Mouse (Mus musculus): ENCODE data around the gene Hist3h2ba. TPM values are rescaled to one million over a fixed set of nuclear protein-coding genes. Genes with fewer than 3 reads are reported as not detected.
A peak's percentile ranks its signal among the peaks of the same experiment; 100 is the strongest.

Gene Hist3h2ba
- polyA plus RNA-seq, 1 experiment from 2014 or later: 154 TPM

GRCm38 (mm10) chr11:58971796-58972195 is 23.1 kb downstream of the Hist3h2ba start:
- Histone ChIP-seq H3K4me3 (no peak overlapping the region), H3K9ac (no peak overlapping the region), H3K9me3 (replicated peaks) (no peaks in the 10 kb centered on the region), H3K27ac (no peak overlapping the region), H3K27me3 (no peaks in the 10 kb centered on the region), H3K36me3 (peaks cover 33% of the 10 kb centered on the region), H3K4me1 (peaks cover 7% of the 10 kb centered on the region; the same call in 1 of the 2 replicates), H3K4me2 (replicated peaks) (no peak overlapping the region)
- no peak for ATAC-seq (ENCODE audit: low FRiP score)
- 94% methylated on average over 3 of the region's 3 CpGs for WGBS

- ATAC-seq (ENCODE audit: low FRiP score): no peak
- Histone ChIP-seq H3K9ac (no peak overlapping the region), H3K9me3 (replicated peaks) (no peaks in the 10 kb centered on the region), H3K4me3 (no peak overlapping the region), H3K36me3 (peaks cover 25% of the 10 kb centered on the region), H3K27me3 (no peaks in the 10 kb centered on the region), H3K4me2 (replicated peaks) (no peak overlapping the region), H3K4me1 (peaks cover 21% of the 10 kb centered on the region), H3K27ac (no peak overlapping the region)
- WGBS: 97% methylated on average over 3 of the region's 3 CpGs
These were observed 25.7 kb downstream of the Hist3h2ba start for GRCm38 (mm10) chr11:58974414-58974813.

GRCm38 (mm10) chr11:58977150-58977549 is 28.4 kb downstream of the Hist3h2ba start:
- Histone ChIP-seq H3K4me2 (replicated peaks) (peak overlapping the region; percentile 97), H3K4me3 (peak overlapping the region; percentile 72), H3K9me3 (replicated peaks) (no peaks in the 10 kb centered on the region), H3K27ac (peak overlapping the region; percentile 77), H3K9ac (peak overlapping the region; percentile 77), H3K36me3 (peaks cover 7% of the 10 kb centered on the region), H3K27me3 (no peaks in the 10 kb centered on the region), H3K4me1 (peaks cover 42% of the 10 kb centered on the region)
- ATAC-seq (ENCODE audit: low FRiP score): no peak
- under 1% methylated on average over 28 of the region's 29 CpGs for WGBS

- Histone ChIP-seq H3K27me3 (no peaks in the 10 kb centered on the region), H3K9me3 (replicated peaks) (no peaks in the 10 kb centered on the region), H3K27ac (peak overlapping the region; percentile 77), H3K9ac (peak overlapping the region; percentile 77), H3K4me3 (peak overlapping the region; percentile 72), H3K4me1 (peaks cover 42% of the 10 kb centered on the region), H3K4me2 (replicated peaks) (peak overlapping the region; percentile 97), H3K36me3 (peaks cover 12% of the 10 kb centered on the region)
- peak; percentile 38 for ATAC-seq (ENCODE audit: low FRiP score)
- WGBS: under 1% methylated on average over 21 of the region's 21 CpGs
These were observed 28.9 kb downstream of the Hist3h2ba start for GRCm38 (mm10) chr11:58977607-58978026.

- H3K9ac ChIP-seq: peak within 1 kb of the TSS; percentile 77
- no peaks in the 10 kb centered on the region for H3K9me3 ChIP-seq (replicated peaks)
- no peaks in the 10 kb centered on the region for H3K27me3 ChIP-seq
- peak within 1 kb of the TSS; percentile 77 for H3K27ac ChIP-seq
- peaks cover 42% of the 10 kb centered on the region for H3K4me1 ChIP-seq
- H3K4me2 ChIP-seq (replicated peaks): peak within 1 kb of the TSS; percentile 97
- H3K4me3 ChIP-seq: peak within 1 kb of the TSS; percentile 72
- under 1% methylated on average over 64 of the region's 64 CpGs for WGBS
- peaks cover 17% of the 10 kb centered on the region for H3K36me3 ChIP-seq
- ATAC-seq (ENCODE audit: low FRiP score): peak; percentile 72
These were observed 29.4 kb downstream of the Hist3h2ba start, which contains the start of gene Trim11 for GRCm38 (mm10) chr11:58978027-58978705. Gene Trim11, plus strand, starts transcription at chr11:58978093.

DNA sequence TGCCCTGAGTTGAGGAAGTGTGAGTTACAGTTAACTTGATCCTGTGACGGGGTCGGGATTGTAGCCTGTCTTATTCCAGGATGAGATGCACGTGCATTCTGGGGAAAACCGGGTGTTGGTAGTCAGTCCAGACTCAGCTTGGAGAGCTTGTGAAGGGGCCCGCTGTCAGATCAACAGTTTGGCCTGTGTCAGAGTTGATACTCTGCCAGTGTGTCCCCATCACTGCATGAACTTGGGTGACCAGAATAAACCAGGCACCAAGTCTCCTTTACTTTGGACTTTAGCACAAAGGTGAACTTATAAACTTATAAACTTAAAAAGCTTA is 29.9 kb downstream of the Hist3h2ba start:
- Histone ChIP-seq H3K9me3 (replicated peaks) (no peaks in the 10 kb centered on the region), H3K27me3 (no peaks in the 10 kb centered on the region), H3K4me2 (replicated peaks) (peak overlapping the region; percentile 97), H3K4me3 (peak overlapping the region; percentile 72), H3K36me3 (peaks cover 19% of the 10 kb centered on the region), H3K27ac (peak overlapping the region; percentile 77; the same call in 1 of the 2 replicates), H3K9ac (peak overlapping the region; percentile 77), H3K4me1 (peaks cover 42% of the 10 kb centered on the region)
- ATAC-seq (ENCODE audit: low FRiP score): no peak
- WGBS: 3% methylated on average over 5 of the region's 5 CpGs

- Histone ChIP-seq H3K9me3 (replicated peaks) (no peaks in the 10 kb centered on the region), H3K27ac (no peak overlapping the region), H3K4me2 (replicated peaks) (peak overlapping the region; percentile 97), H3K4me3 (peak overlapping the region; percentile 72), H3K27me3 (no peaks in the 10 kb centered on the region), H3K36me3 (peaks cover 24% of the 10 kb centered on the region), H3K4me1 (peaks cover 42% of the 10 kb centered on the region), H3K9ac (peak overlapping the region; percentile 77)
- ATAC-seq (ENCODE audit: low FRiP score): no peak
- WGBS: 85% methylated on average over 3 of the region's 3 CpGs
These were observed 30.5 kb downstream of the Hist3h2ba start for GRCm38 (mm10) chr11:58979183-58979582.

- ATAC-seq (ENCODE audit: low FRiP score): no peak
- no peaks in the 10 kb centered on the region for H3K27me3 ChIP-seq
- peak overlapping the region; percentile 72 for H3K4me3 ChIP-seq
- H3K4me1 ChIP-seq: peaks cover 42% of the 10 kb centered on the region
- peak overlapping the region; percentile 97 for H3K4me2 ChIP-seq (replicated peaks)
- no peak overlapping the region for H3K27ac ChIP-seq
- peaks cover 24% of the 10 kb centered on the region for H3K36me3 ChIP-seq
- H3K9ac ChIP-seq: peak overlapping the region; percentile 77
- no peaks in the 10 kb centered on the region for H3K9me3 ChIP-seq (replicated peaks)
- WGBS: 84% methylated on average over 7 of the region's 7 CpGs
These were observed 30.9 kb downstream of the Hist3h2ba start for GRCm38 (mm10) chr11:58979661-58980060.

DNA sequence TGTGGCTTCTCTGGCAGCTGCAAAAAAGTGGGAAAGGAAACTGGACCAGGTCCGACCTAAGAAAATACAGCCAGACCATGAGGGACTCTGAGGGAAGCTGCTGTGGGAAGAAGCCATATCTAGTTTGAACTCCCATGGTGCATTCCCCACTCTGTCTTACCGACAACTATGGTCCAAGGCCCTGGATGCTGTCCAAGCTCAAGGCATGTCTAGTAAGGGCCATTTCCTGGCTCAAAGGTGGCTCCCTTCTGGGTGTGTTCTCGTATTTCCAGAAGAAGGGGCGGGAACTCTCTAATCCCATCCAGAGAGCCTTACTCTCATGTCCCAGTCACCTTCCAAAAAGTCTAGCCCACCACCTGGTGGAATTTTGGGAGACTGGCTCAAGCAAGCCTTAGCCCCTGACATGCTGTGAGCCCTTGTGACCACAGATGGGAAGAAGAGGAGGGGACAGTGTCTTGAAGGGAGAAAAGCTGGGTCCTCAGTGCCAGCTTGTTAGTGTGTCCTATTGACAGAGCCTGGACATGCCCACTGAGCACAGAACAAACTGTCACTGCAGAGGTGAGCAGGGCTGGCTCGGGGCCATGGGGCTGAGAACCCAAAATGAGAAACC is 31.8 kb downstream of the Hist3h2ba start:
- Histone ChIP-seq H3K36me3 (peaks cover 32% of the 10 kb centered on the region), H3K4me2 (replicated peaks) (no peak overlapping the region), H3K9me3 (replicated peaks) (no peaks in the 10 kb centered on the region), H3K4me1 (peaks cover 42% of the 10 kb centered on the region), H3K9ac (no peak overlapping the region), H3K27me3 (no peaks in the 10 kb centered on the region), H3K4me3 (no peak overlapping the region), H3K27ac (no peak overlapping the region)
- WGBS: 74% methylated on average over 5 of the region's 5 CpGs
- no peak for ATAC-seq (ENCODE audit: low FRiP score)

GRCm38 (mm10) chr11:58981541-58982447 is 33.1 kb downstream of the Hist3h2ba start:
- Histone ChIP-seq H3K4me1 (peaks cover 35% of the 10 kb centered on the region), H3K4me2 (replicated peaks) (no peak overlapping the region), H3K9me3 (replicated peaks) (no peaks in the 10 kb centered on the region), H3K4me3 (no peak overlapping the region), H3K27me3 (no peaks in the 10 kb centered on the region), H3K36me3 (peaks cover 45% of the 10 kb centered on the region), H3K27ac (no peak overlapping the region), H3K9ac (peak overlapping the region; percentile 35; the same call in 1 of the 2 replicates)
- WGBS: 62% methylated on average over 14 of the region's 14 CpGs
- no peak for ATAC-seq (ENCODE audit: low FRiP score)

- H3K27ac ChIP-seq: no peak overlapping the region
- no peaks in the 10 kb centered on the region for H3K27me3 ChIP-seq
- 85% methylated on average over 18 of the region's 18 CpGs for WGBS
- H3K36me3 ChIP-seq: peaks cover 53% of the 10 kb centered on the region
- no peak overlapping the region for H3K4me3 ChIP-seq
- no peak for ATAC-seq (ENCODE audit: low FRiP score)
- peaks cover 31% of the 10 kb centered on the region for H3K4me1 ChIP-seq
- no peak overlapping the region for H3K4me2 ChIP-seq (replicated peaks)
- H3K9me3 ChIP-seq (replicated peaks): no peaks in the 10 kb centered on the region
- peak overlapping the region; percentile 35; the same call in 1 of the 2 replicates for H3K9ac ChIP-seq
These were observed 33.9 kb downstream of the Hist3h2ba start for GRCm38 (mm10) chr11:58982471-58983097.
